Mouse (Mus musculus) neutrophil, adult 83 days (primary cell): ENCODE measurements around the gene Tmtc3. TPM values are rescaled to one million over a fixed set of nuclear protein-coding genes. Genes with fewer than 3 reads are reported as not detected.

Experiments used
- total RNA-seq, 2 experiments: library from RNA; stranded (reverse); gene quantifications; one replicate each; pipeline ENCODE4 v1.2.4; 2023

The Tmtc3 gene
- total RNA-seq = 1 to 10 TPM; 4.7 to 6.8 TPM

DNA sequence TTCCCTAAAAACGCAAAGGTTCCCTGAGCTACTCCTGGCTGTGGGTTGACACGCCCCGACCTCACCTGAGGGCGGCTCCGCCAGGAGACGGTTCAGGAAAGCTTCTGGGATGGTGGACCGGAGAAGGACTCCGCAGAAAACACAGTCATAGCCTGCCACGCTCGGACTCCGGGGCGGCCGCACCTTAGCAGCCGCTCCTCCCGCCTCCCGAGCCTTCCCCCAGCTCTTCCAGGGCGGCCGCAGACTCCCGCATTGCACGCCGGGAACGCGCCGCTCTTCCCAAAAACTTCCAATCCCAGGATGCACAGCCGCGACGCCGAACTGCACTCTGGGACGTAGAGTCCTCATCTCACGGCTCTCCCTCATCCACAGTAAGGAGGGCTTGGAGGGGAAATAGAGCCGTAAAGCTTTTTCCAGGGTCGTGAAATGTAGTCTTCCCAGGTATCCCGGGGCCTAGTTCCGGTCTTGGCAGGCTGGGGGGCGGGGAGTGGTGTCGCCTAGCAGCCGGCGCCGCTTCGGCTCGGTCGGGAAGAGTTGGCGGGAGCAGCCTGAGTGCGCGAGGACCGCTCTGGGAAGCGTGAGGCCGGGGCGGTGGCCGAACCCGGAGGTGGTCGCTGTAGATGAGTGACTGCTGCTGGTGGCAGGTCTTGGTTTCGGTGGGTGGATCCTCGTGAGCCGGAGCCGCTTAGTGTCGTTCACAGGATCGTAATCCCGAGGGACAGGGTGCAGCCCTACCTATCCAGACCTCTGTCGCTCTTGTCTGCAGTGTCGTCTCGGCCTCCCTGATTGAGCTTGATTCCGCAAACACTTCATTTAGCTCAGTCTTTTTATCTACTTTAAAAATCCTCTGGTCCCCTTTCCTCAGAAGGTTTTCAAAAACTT lies at the start of gene Tmtc3, which contains the start of gene Cep290:
Gene Tmtc3, minus strand, starts transcription at position 254 of the 882 bp plus-strand sequence.
Gene Cep290, plus strand, starts transcription at position 462 of the 882 bp plus-strand sequence.

Other genes starting within 250 kb of the Tmtc3 start
- gene Gm4301, start 151.7 kb downstream of the Tmtc3 start, total RNA-seq = not detected
- not detected for gene Gm4302, start 146.5 kb downstream of the Tmtc3 start, total RNA-seq
- gene Gm4303, start 141.4 kb downstream of the Tmtc3 start, total RNA-seq = not detected
- gene Gm4305, start 136.3 kb downstream of the Tmtc3 start, total RNA-seq = not detected
- not detected for gene Gm4307, start 126.0 kb downstream of the Tmtc3 start, total RNA-seq
- gene Gm4312, start 104.8 kb downstream of the Tmtc3 start, total RNA-seq = not detected
- 1 to 10 TPM; 4.5 to 4.6 TPM for gene Cep290, start 208 bp upstream of the Tmtc3 start, total RNA-seq
- gene 4930430F08Rik, start 103.1 kb upstream of the Tmtc3 start, total RNA-seq = 1 to 10 TPM; 5.3 to 5.5 TPM
- gene 1700017N19Rik, start 103.1 kb upstream of the Tmtc3 start, total RNA-seq = not detected